Mouse (Mus musculus) forebrain, embryonic 14.5 days (tissue): ENCODE measurements at regions not wholly inside any gene's neighbourhood (a gene's known extent, or its start where the extent isn't known, plus 50 kb on each side); places are given as distances from the start of the nearest gene placed in this dataset.

Source experiments
- ATAC-seq: fragments of 200-750 bp; cut with Nextera tagmentation; 2 replicates; pipeline ENCODE4 v1.8.0; 2017; ENCODE audit warnings: mild to moderate bottlenecking, moderate library complexity
- DNase-seq: peaks from one replicate; pipeline ENCODE4 v3.0.0-alpha.2; 2015; ENCODE audit warnings: low spot score
- H3K27ac ChIP-seq: fragments of 300-500 bp; sonication (generic); 2 replicates; pipeline ENCODE4 v1.5.1; 2014; ENCODE audit warnings: low read depth, mild to moderate bottlenecking, control low read depth, low read length, moderate library complexity
- H3K27me3 ChIP-seq: fragments of 300-500 bp; sonication (generic); replicated peaks from 2 replicates; pipeline ENCODE4 v1.6.1; 2014; ENCODE audit warnings: low read length, control low read depth, mixed read lengths; ENCODE audit not compliant: control insufficient read depth, insufficient read depth
- H3K36me3 ChIP-seq: fragments of 300-500 bp; sonication (generic); 2 replicates; pipeline ENCODE4 v1.6.1; 2014; ENCODE audit warnings: low read length, control low read depth; ENCODE audit not compliant: control insufficient read depth, insufficient read depth
- H3K4me1 ChIP-seq: fragments of 300-500 bp; sonication (generic); 2 replicates; pipeline ENCODE4 v1.6.1; 2014; ENCODE audit warnings: antibody characterized with exemption, low read length, control low read depth; ENCODE audit not compliant: control insufficient read depth, insufficient read depth
- H3K4me2 ChIP-seq: fragments of 300-500 bp; sonication (generic); 2 replicates; pipeline ENCODE4 v1.6.1; 2014; ENCODE audit warnings: mild to moderate bottlenecking, control low read depth, low read length
- H3K4me3 ChIP-seq: fragments of 300-500 bp; sonication (generic); 2 replicates; pipeline ENCODE4 v1.5.1; 2014; ENCODE audit warnings: low read depth, low read length, control low read depth
- H3K9ac ChIP-seq: fragments of 300-500 bp; sonication (generic); 2 replicates; pipeline ENCODE4 v1.6.1; 2014; ENCODE audit warnings: mild to moderate bottlenecking, low read length, control low read depth, moderate library complexity
- H3K9me3 ChIP-seq: fragments of 300-500 bp; sonication (generic); replicated peaks from 2 replicates; pipeline ENCODE4 v1.6.1; 2016; ENCODE audit warnings: low read length, control low read depth, mixed read lengths; ENCODE audit not compliant: control insufficient read depth
- WGBS: fragments of 180-500 bp; shearing (Covaris S2); extraction: QIAGEN DNeasy Blood & Tissue Kit; methylation state at CpG from one replicate; pipeline ENCODE4 v1.1.7; 2014; 5-methylcytosine and 5-hydroxymethylcytosine counted together

GRCm38 (mm10) chr3:66592259-66592658 is 295.6 kb upstream of the Veph1 start:
- no peaks in the 10 kb centered on the region for H3K9me3 ChIP-seq
- 60% methylated on average over 7 of the region's 7 CpGs for WGBS
- no peaks in the 10 kb centered on the region for H3K27me3 ChIP-seq

GRCm38 (mm10) chr3:66590775-66591174 is 294.1 kb upstream of the Veph1 start:
- no peak for ATAC-seq
- Histone ChIP-seq H3K9me3 (no peaks in the 10 kb centered on the region), H3K4me2 (no peak overlapping the region), H3K27me3 (no peaks in the 10 kb centered on the region), H3K36me3 (no peaks in the 10 kb centered on the region), H3K27ac (no peak overlapping the region), H3K4me1 (no peaks in the 10 kb centered on the region), H3K9ac (no peak overlapping the region), H3K4me3 (no peak overlapping the region)
- no peak for DNase-seq
- 52% methylated on average over 7 of the region's 7 CpGs for WGBS

More at GRCm38 (mm10) chr3:66592259-66592658, 295.6 kb upstream of the Veph1 start:
- H3K9ac ChIP-seq: no peak overlapping the region
- H3K36me3 ChIP-seq: no peaks in the 10 kb centered on the region
- no peaks in the 10 kb centered on the region for H3K4me1 ChIP-seq
- ATAC-seq: no peak
- no peak for DNase-seq
- H3K4me3 ChIP-seq: no peak overlapping the region
- no peak overlapping the region for H3K27ac ChIP-seq
- no peak overlapping the region for H3K4me2 ChIP-seq

DNA sequence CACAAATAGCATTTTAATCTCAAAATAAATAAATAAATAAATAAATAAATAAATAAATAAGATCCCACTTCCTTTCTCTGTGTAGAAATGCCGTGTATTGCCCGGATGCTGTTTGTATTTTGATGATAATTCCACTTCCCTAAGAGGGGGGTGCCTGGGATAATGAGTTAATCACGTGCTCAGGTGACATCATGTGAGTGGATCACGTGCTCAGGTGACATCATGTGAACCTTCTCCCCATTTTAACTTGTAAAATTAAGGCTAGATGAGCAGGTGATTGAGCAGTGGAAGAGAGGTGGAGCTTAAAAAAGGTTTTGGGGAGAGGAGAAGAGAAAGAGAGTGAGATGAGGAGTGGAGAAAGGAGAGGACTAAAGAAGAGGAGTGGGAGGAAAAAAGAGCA is 292.8 kb upstream of the Veph1 start:
- H3K27me3 ChIP-seq: no peaks in the 10 kb centered on the region
- no peak overlapping the region for H3K27ac ChIP-seq
- H3K9ac ChIP-seq: no peak overlapping the region
- H3K4me3 ChIP-seq: no peak overlapping the region
- no peak overlapping the region for H3K4me2 ChIP-seq
- 87% methylated on average over 4 of the region's 4 CpGs for WGBS
- ATAC-seq (no peak), DNase-seq (no peak)
- H3K36me3 ChIP-seq: no peaks in the 10 kb centered on the region
- no peaks in the 10 kb centered on the region for H3K4me1 ChIP-seq
- no peaks in the 10 kb centered on the region for H3K9me3 ChIP-seq

GRCm38 (mm10) chr3:66584831-66585230 is 288.2 kb upstream of the Veph1 start:
- H3K27me3 ChIP-seq: no peaks in the 10 kb centered on the region
- 96% methylated on average over 9 of the region's 9 CpGs for WGBS

DNA sequence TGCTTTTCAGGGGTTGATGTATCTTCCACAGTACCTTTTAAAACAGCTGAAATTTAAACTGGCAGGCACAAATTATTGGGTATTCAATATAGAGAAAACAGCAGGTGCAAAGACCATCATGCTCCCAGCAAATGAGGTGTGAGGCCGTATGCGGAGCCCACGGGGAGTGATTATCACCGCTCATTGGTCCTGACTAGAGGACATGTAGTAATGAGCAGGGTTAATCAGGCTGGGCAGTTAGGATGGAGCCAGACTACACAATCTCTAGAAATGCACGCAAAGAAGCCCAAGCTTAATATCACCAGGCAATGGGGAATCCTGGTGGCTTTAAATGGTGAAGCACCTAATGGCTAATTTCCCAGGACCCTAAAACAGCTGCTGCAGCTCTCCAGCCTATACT is 287.5 kb upstream of the Veph1 start:
- H3K4me1 ChIP-seq: no peaks in the 10 kb centered on the region
- no peak overlapping the region for H3K27ac ChIP-seq
- DNase-seq (no peak), ATAC-seq (no peak)
- no peak overlapping the region for H3K4me2 ChIP-seq
- H3K9me3 ChIP-seq: no peaks in the 10 kb centered on the region
- H3K27me3 ChIP-seq: no peaks in the 10 kb centered on the region
- H3K36me3 ChIP-seq: no peaks in the 10 kb centered on the region
- H3K9ac ChIP-seq: no peak overlapping the region
- no peak overlapping the region for H3K4me3 ChIP-seq
- WGBS: 62% methylated on average over 5 of the region's 5 CpGs

More at GRCm38 (mm10) chr3:66584831-66585230, 288.2 kb upstream of the Veph1 start:
- DNase-seq (no peak), ATAC-seq (no peak)
- Histone ChIP-seq H3K4me3 (no peak overlapping the region), H3K36me3 (no peaks in the 10 kb centered on the region), H3K4me1 (no peaks in the 10 kb centered on the region), H3K9me3 (no peaks in the 10 kb centered on the region), H3K9ac (no peak overlapping the region), H3K4me2 (no peak overlapping the region), H3K27ac (no peak overlapping the region)

GRCm38 (mm10) chr3:66576659-66577058 is 280.0 kb upstream of the Veph1 start:
- H3K27ac ChIP-seq: no peak overlapping the region
- 82% methylated on average over 1 of the region's 1 CpGs for WGBS
- no peaks in the 10 kb centered on the region for H3K9me3 ChIP-seq

DNA sequence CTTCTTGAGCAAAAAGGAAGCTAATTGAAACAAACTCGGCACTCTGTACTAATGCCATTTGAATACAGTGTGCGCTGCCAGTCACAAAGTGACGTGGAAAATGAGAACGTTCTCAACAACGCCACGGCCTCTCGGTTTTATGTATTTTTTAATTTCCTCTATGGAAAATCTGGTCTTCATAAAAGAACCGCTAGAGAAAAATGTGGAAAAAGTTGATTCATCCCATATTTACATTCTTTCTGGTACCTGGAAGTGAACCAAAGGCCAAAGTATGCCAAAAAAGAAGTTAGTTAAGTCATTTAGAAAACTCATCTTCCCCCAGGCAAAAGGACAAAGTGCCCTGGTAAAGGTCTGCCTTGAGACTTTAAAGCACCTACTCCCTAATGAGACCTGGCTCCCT is 277.7 kb upstream of the Veph1 start:
- Histone ChIP-seq H3K4me3 (no peak overlapping the region), H3K4me2 (no peak overlapping the region), H3K36me3 (no peaks in the 10 kb centered on the region), H3K27ac (no peak overlapping the region), H3K9ac (no peak overlapping the region), H3K9me3 (no peaks in the 10 kb centered on the region), H3K4me1 (no peaks in the 10 kb centered on the region), H3K27me3 (no peaks in the 10 kb centered on the region)
- DNase-seq (no peak), ATAC-seq (no peak)
- WGBS: 77% methylated on average over 8 of the region's 8 CpGs

More at GRCm38 (mm10) chr3:66576659-66577058, 280.0 kb upstream of the Veph1 start:
- DNase-seq: no peak
- no peaks in the 10 kb centered on the region for H3K27me3 ChIP-seq
- H3K36me3 ChIP-seq: no peaks in the 10 kb centered on the region
- no peak overlapping the region for H3K4me2 ChIP-seq
- no peaks in the 10 kb centered on the region for H3K4me1 ChIP-seq
- ATAC-seq: no peak
- no peak overlapping the region for H3K9ac ChIP-seq
- no peak overlapping the region for H3K4me3 ChIP-seq

GRCm38 (mm10) chr3:66572887-66573519 is 276.4 kb upstream of the Veph1 start:
- no peaks in the 10 kb centered on the region for H3K27me3 ChIP-seq
- ATAC-seq: no peak
- no peak overlapping the region for H3K9ac ChIP-seq
- H3K4me1 ChIP-seq: no peaks in the 10 kb centered on the region
- H3K27ac ChIP-seq: no peak overlapping the region
- no peak overlapping the region for H3K4me3 ChIP-seq
- no peak overlapping the region for H3K4me2 ChIP-seq
- no peak for DNase-seq
- WGBS: 91% methylated on average over 12 of the region's 12 CpGs
- no peaks in the 10 kb centered on the region for H3K36me3 ChIP-seq
- H3K9me3 ChIP-seq: no peaks in the 10 kb centered on the region

DNA sequence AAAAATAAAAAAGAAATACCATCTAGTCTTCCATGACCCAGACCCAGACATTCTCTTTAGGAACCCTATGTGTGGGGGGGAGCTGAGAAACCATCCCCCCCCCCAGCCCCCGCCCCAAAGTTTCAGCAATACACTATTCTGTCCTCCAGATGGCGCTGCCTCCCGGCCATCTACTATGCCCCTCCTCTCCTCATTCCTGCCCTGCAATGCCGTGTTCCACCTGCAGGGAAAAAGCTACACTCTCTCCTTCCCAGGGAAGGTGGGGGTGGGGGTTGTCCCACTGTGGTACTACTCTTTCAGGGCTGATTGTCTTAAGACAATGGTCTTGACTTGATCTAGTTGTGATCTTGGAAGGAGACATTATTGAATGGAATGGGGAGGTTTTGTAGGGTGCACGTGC is 273.7 kb upstream of the Veph1 start:
- DNase-seq (no peak), ATAC-seq (no peak)
- H3K27ac ChIP-seq: no peak overlapping the region
- no peaks in the 10 kb centered on the region for H3K27me3 ChIP-seq
- 73% methylated on average over 5 of the region's 5 CpGs for WGBS
- no peaks in the 10 kb centered on the region for H3K4me1 ChIP-seq
- no peak overlapping the region for H3K4me3 ChIP-seq
- no peak overlapping the region for H3K4me2 ChIP-seq
- H3K36me3 ChIP-seq: no peaks in the 10 kb centered on the region
- 0 out of 2 replicates have a peak, but pooled peaks cover 2% of the 10 kb centered on the region for H3K9me3 ChIP-seq
- no peak overlapping the region for H3K9ac ChIP-seq
